Mouse (Mus musculus): ENCODE measurements around the gene Gm49325. TPM values are rescaled to one million over a fixed set of nuclear protein-coding genes. Genes with fewer than 3 reads are reported as not detected.
A peak's percentile ranks its signal among the peaks of the same experiment; 100 is the strongest.
"Not testable (repeated sequence)": the region's sequence is repeated elsewhere in the genome, so short reads cannot be mapped to it uniquely, and the experiment has no call there.

The Gm49325 gene
- polyA plus RNA-seq, 1 experiment from 2014 or later, result 8.0 TPM

DNA sequence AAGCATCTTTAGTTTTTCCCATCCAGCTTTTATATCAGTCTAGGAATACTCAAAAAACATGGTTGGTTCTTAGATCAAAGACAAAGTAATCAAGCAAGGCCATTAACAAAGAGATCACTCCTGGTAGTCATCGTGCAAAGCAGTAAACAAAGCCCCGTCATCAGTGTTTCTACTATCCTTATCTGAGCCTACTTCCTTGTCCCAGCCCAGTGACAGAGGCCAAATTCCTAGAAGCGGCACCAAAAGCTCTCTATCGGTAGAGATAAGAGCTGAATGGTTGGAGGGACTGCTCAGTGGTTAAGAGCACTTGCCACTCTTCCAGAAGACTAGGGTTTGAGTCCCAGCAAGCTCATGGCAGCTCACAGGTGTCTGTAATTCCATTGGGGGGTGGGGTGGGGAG lies 65.5 kb downstream of the Gm49325 start:
- Histone ChIP-seq H3K4me3 (no peak overlapping the region), H3K4me1 (peaks cover 15% of the 10 kb centered on the region), H3K27me3 (replicated peaks; ENCODE audit: low read depth, poor library complexity, severe bottlenecking) (peaks cover 19% of the 10 kb centered on the region), H3K9me3 (no peaks in the 10 kb centered on the region), H3K36me3 (replicated peaks) (no peaks in the 10 kb centered on the region), H3K27ac (replicated peaks) (no peak overlapping the region)
- DNase-seq (ENCODE audit: low spot score), result no peak
- WGBS, result 82% methylated on average over 4 of the region's 4 CpGs

DNA sequence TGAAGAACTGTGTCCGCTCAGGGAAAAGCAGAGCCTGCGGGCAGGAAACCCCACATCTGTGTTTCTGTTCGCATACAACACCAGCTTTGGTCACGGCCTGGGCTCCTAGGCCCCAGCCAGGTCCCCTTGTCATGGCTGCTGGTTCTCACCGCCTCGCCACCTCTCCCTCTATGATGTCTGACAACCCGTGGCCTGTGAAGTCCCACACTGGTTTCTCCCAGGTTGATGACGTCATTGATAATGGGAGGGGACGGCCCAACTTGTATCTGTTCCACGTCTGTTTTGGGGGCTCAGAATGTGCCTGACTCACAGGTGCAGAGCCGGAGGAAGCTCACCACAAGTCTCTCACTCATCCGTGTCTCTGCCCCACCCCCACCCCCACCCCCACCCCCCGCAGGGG lies 67.8 kb downstream of the Gm49325 start:
- WGBS, result 58% methylated on average over 13 of the region's 13 CpGs
- DNase-seq (ENCODE audit: low spot score), result no peak
- Histone ChIP-seq H3K27ac (replicated peaks) (no peak overlapping the region), H3K9me3 (no peaks in the 10 kb centered on the region), H3K36me3 (replicated peaks) (no peaks in the 10 kb centered on the region), H3K4me3 (no peak overlapping the region), H3K4me1 (peaks cover 31% of the 10 kb centered on the region), H3K27me3 (replicated peaks; ENCODE audit: low read depth, poor library complexity, severe bottlenecking) (peaks cover 42% of the 10 kb centered on the region)

DNA sequence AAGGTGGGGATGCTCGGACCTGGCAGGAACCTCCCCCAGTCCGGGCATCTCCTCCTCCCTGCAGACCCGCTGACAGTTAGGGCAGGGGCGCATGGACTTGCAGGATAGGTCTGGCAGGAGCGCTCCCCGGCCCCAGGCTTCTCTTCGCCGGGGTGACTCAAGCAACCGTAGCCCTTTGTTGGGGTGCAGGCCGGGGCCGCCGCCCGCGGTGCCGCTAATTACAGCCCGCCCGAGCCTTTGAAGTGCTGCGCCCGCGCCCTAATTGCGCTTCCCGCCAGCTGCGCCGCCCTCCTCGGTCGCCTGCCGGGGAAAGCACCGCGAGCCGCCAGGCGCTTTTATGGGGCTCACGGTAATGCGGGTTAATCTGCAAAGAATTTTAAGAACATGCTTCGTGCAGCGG lies 71.6 kb downstream of the Gm49325 start:
- Histone ChIP-seq H3K4me1 (peaks cover 33% of the 10 kb centered on the region), H3K27ac (replicated peaks) (peak overlapping the region; percentile 66), H3K4me3 (peak overlapping the region; percentile 58), H3K9me3 (no peaks in the 10 kb centered on the region), H3K27me3 (replicated peaks; ENCODE audit: low read depth, poor library complexity, severe bottlenecking) (peaks cover 61% of the 10 kb centered on the region), H3K36me3 (replicated peaks) (no peaks in the 10 kb centered on the region)
- under 1% methylated on average over 35 of the region's 35 CpGs for WGBS
- peak; percentile 62 for DNase-seq (ENCODE audit: low spot score)

DNA sequence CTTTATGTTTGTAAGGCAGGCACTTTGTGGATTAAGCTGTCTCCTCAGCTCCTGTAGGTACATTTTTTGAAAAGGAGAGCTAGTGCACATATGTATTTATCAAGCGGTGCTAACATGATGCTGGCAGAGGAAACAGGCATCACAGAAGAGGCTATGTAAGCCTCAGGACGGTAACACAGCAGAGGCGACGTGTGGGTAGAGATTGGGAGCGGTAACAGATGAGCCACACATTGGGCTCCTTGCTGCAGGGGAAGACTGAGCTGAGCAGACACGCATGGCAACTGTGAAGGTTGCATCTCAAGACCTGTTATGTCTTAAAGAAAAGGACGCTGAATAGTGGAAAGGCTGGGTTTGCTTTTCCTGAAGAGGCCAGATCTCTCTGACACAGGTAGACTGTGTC lies 77.0 kb downstream of the Gm49325 start:
- H3K27ac ChIP-seq (replicated peaks), result no peak overlapping the region
- no peak for DNase-seq (ENCODE audit: low spot score)
- peaks cover 77% of the 10 kb centered on the region for H3K27me3 ChIP-seq (replicated peaks; ENCODE audit: low read depth, poor library complexity, severe bottlenecking)
- WGBS, result 69% methylated on average over 7 of the region's 7 CpGs
- no peaks in the 10 kb centered on the region for H3K9me3 ChIP-seq
- no peaks in the 10 kb centered on the region for H3K36me3 ChIP-seq (replicated peaks)
- peaks cover 43% of the 10 kb centered on the region for H3K4me1 ChIP-seq
- no peak overlapping the region for H3K4me3 ChIP-seq

DNA sequence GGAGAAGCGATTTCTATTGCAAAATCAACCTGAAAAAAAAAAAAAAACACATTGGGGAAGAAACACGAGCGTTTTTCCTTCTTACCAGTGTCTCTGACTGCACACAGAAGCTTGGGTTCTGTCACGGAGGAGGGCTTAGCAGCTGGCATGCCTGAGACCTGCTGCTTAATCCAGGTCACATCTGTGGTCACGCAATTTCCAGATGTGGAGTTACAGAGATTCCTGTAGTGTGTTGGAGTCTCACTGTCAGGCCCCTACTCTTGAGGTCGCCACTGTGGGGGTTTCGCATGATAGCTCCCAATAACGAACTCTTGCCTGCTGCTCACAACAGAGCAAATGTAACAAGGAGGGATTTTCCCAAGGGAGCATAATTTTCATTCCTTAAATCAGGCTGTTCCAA lies 78.2 kb downstream of the Gm49325 start:
- no peaks in the 10 kb centered on the region for H3K9me3 ChIP-seq
- WGBS, result 26% methylated on average over 8 of the region's 8 CpGs
- no peaks in the 10 kb centered on the region for H3K36me3 ChIP-seq (replicated peaks)
- no peak overlapping the region for H3K27ac ChIP-seq (replicated peaks)
- DNase-seq (ENCODE audit: low spot score), result peak; percentile 57
- peaks cover 77% of the 10 kb centered on the region for H3K27me3 ChIP-seq (replicated peaks; ENCODE audit: low read depth, poor library complexity, severe bottlenecking)
- no peak overlapping the region for H3K4me3 ChIP-seq
- H3K4me1 ChIP-seq, result peaks cover 39% of the 10 kb centered on the region

DNA sequence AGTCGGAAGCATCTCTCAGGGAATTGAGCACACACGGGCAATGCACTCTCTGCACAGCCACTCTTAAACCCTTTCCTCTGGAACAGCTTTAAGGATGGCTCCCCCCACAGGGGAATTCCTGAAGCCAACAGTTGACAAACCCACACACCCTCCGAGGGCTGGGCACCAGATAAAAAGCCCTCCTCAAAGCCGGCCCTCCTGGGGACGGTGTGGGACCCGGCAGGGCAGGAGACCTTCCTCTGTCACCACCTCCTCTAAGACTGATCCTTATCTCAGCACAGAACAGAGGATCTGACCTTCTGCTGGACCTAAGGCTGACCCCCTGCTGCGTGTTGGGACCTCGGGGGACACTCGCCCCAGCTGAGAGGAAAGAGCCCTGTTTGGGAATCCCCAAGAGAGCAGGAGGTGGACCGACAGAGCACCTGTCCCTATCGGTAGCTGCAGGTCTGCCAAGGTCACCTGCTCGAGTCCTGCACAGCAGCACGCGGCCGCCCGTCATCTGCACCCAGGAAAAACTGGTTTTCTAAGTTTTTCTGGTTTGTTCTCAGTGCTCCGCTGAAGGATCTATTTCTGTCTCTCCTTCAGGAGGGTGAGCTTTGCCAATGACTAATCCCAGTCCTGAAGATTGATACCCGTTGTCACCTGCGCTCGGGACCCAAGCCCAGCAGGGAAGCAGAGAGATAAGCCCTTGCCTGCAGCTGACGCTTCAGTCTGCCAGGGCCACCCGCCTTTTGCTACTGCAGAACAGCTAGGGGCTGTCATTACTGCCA lies 80.1 kb downstream of the Gm49325 start, which contains the start of gene Tspear:
Gene Tspear (plus strand): TSS at position 675 of the 770 bp plus-strand sequence.
- Histone ChIP-seq H3K9me3 (no peaks in the 10 kb centered on the region), H3K27me3 (replicated peaks; ENCODE audit: low read depth, poor library complexity, severe bottlenecking) (peaks cover 76% of the 10 kb centered on the region), H3K27ac (replicated peaks) (no peak within 1 kb of the TSS), H3K4me3 (no peak within 1 kb of the TSS), H3K4me1 (peaks cover 53% of the 10 kb centered on the region), H3K36me3 (replicated peaks) (no peaks in the 10 kb centered on the region)
- DNase-seq (ENCODE audit: low spot score), result no peak
- whole genome bisulfite sequencing, result 3% methylated on average over 22 of the region's 22 CpGs

DNA sequence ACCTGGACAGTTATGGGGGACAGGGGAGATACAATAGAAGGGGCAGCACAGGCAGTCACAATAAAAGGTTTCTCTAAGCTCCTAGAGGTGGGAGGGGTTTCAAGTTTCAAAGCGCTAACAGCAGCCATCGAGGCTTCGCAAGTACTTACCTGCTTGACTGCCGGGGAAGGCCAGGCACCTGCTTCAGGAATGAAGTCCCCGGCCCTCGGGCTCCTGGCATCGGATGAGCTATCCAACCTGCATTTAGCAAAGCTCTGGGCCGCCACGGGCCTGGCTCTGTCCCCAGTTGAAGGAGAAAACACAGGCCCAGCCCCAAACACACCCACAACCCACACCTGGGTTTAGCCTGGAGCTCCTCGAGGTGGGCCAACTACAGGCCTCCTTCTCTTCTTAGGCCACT lies 81.0 kb downstream of the Gm49325 start:
- DNase-seq (ENCODE audit: low spot score), result no peak
- WGBS, result 18% methylated on average over 10 of the region's 10 CpGs
- no peaks in the 10 kb centered on the region for H3K36me3 ChIP-seq (replicated peaks)
- no peak overlapping the region for H3K4me3 ChIP-seq
- peaks cover 81% of the 10 kb centered on the region for H3K27me3 ChIP-seq (replicated peaks; ENCODE audit: low read depth, poor library complexity, severe bottlenecking)
- H3K27ac ChIP-seq (replicated peaks), result no peak overlapping the region
- no peaks in the 10 kb centered on the region for H3K9me3 ChIP-seq
- H3K4me1 ChIP-seq, result peaks cover 53% of the 10 kb centered on the region

DNA sequence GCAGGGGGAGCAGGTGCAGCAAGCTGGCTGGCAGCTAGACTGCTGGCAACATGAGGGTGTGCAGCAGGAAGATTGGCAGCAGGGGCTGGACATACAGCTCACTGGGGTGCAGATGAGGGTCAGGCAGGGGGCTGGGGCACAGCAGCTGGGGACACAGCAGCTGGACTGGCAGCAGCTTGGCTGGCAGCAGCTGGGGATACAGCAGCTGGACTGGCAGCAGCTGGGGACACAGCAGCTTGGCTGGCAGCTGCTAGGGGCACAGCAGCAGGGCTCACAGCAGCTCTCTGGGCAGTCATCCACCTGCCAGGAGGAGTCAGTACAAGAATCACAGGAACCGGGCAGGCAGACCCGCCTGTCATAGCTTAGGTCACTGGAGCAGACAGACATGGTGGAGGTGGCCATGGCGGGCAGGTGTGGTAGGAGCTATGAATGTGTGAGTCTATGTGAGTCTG lies 84.4 kb downstream of the Gm49325 start, which contains the start of gene Gm19402:
Gene Gm19402 (minus strand): TSS at position 402 of the 452 bp plus-strand sequence.
- H3K27me3 ChIP-seq (replicated peaks; ENCODE audit: low read depth, poor library complexity, severe bottlenecking), result peaks cover 56% of the 10 kb centered on the region

More for the DNA sequence above, 84.4 kb downstream of the Gm49325 start, which contains the start of gene Gm19402:
- H3K4me1 ChIP-seq, result peaks cover 53% of the 10 kb centered on the region
- WGBS, result 74% methylated on average over 3 of the region's 3 CpGs
- H3K27ac ChIP-seq (replicated peaks); H3K9me3 ChIP-seq; H3K36me3 ChIP-seq (replicated peaks); H3K4me3 ChIP-seq; DNase-seq (ENCODE audit: low spot score): not testable (repeated sequence)

MicroRNAs encoded within 50 kb of the gene (microRNA counts, 519-probe panel; counts per million panel counts)
- microRNA mmu-miR-1930, result 188 counts per million, percentile 57 among the panel's probes with 10 or more counts

Small RNA genes within 50 kb of the gene (microRNA-seq; reads per million reads assigned to microRNA genes)
- 24.1 reads per million, percentile 32 among the genes with 10 or more reads in this experiment for gene Mir1930

Other genes starting within 250 kb of the Gm49325 start
- gene Adarb1, start 187.9 kb upstream of the Gm49325 start, polyA plus RNA-seq (2016; fragmentation: Nextera tagmentation; extraction: Ambion mirVana), result 5.1 and 6.8 TPM in 2 replicates
- 43.9 and 46.9 TPM in 2 replicates for gene Fam207a, start 90.4 kb upstream of the Gm49325 start, polyA plus RNA-seq (2016; fragmentation: Nextera tagmentation; extraction: Ambion mirVana)
- 0.60 and 1.3 TPM in 2 replicates for gene Itgb2, start 75.9 kb upstream of the Gm49325 start, polyA plus RNA-seq (2016; fragmentation: Nextera tagmentation; extraction: Ambion mirVana)
- gene Pttg1ip, start 24.5 kb upstream of the Gm49325 start, polyA plus RNA-seq (2016; fragmentation: Nextera tagmentation; extraction: Ambion mirVana), result 65.6 and 71.0 TPM in 2 replicates
- gene Sumo3, start 100 bp upstream of the Gm49325 start, polyA plus RNA-seq (2016; fragmentation: Nextera tagmentation; extraction: Ambion mirVana), result 419 and 445 TPM in 2 replicates
- gene Ube2g2, start 16.1 kb downstream of the Gm49325 start, polyA plus RNA-seq (2016; fragmentation: Nextera tagmentation; extraction: Ambion mirVana), result 98.9 and 101 TPM in 2 replicates
- 0.97 and 1.2 TPM in 2 replicates for gene Tspear, start 80.4 kb downstream of the Gm49325 start, polyA plus RNA-seq (2016; fragmentation: Nextera tagmentation; extraction: Ambion mirVana)
- not detected in 2 replicates for gene Gm19402, start 84.6 kb downstream of the Gm49325 start, polyA plus RNA-seq (2016; fragmentation: Nextera tagmentation; extraction: Ambion mirVana)
- gene Gm9508, start 91.0 kb downstream of the Gm49325 start, polyA plus RNA-seq (2016; fragmentation: Nextera tagmentation; extraction: Ambion mirVana), result not detected in 2 replicates
- not detected in 2 replicates for gene Gm10272, start 100.4 kb downstream of the Gm49325 start, polyA plus RNA-seq (2016; fragmentation: Nextera tagmentation; extraction: Ambion mirVana)
- not detected in 2 replicates for gene Gm10024, start 105.3 kb downstream of the Gm49325 start, polyA plus RNA-seq (2016; fragmentation: Nextera tagmentation; extraction: Ambion mirVana)
- gene Gm10142, start 109.6 kb downstream of the Gm49325 start, polyA plus RNA-seq (2016; fragmentation: Nextera tagmentation; extraction: Ambion mirVana), result not detected in 2 replicates
- not detected in 2 replicates for gene Krtap12-1, start 114.4 kb downstream of the Gm49325 start, polyA plus RNA-seq (2016; fragmentation: Nextera tagmentation; extraction: Ambion mirVana)
- gene Gm10100, start 120.3 kb downstream of the Gm49325 start, polyA plus RNA-seq (2016; fragmentation: Nextera tagmentation; extraction: Ambion mirVana), result not detected in 2 replicates
- gene Gm18596, start 136.4 kb downstream of the Gm49325 start, polyA plus RNA-seq (2016; fragmentation: Nextera tagmentation; extraction: Ambion mirVana), result not detected in 2 replicates
- gene Gm9736, start 145.2 kb downstream of the Gm49325 start, polyA plus RNA-seq (2016; fragmentation: Nextera tagmentation; extraction: Ambion mirVana), result not detected in 2 replicates
- gene Gm3233, start 153.5 kb downstream of the Gm49325 start, polyA plus RNA-seq (2016; fragmentation: Nextera tagmentation; extraction: Ambion mirVana), result not detected in 2 replicates
- not detected in 2 replicates for gene Gm3238, start 165.1 kb downstream of the Gm49325 start, polyA plus RNA-seq (2016; fragmentation: Nextera tagmentation; extraction: Ambion mirVana)
- gene Gm7138, start 170.7 kb downstream of the Gm49325 start, polyA plus RNA-seq (2016; fragmentation: Nextera tagmentation; extraction: Ambion mirVana), result not detected in 2 replicates
- not detected in 2 replicates for gene Gm3250, start 176.3 kb downstream of the Gm49325 start, polyA plus RNA-seq (2016; fragmentation: Nextera tagmentation; extraction: Ambion mirVana)
- gene Gm7137, start 182.0 kb downstream of the Gm49325 start, polyA plus RNA-seq (2016; fragmentation: Nextera tagmentation; extraction: Ambion mirVana), result not detected in 2 replicates
- gene Gm9639, start 188.9 kb downstream of the Gm49325 start, polyA plus RNA-seq (2016; fragmentation: Nextera tagmentation; extraction: Ambion mirVana), result not detected in 2 replicates
- gene Gm19668, start 192.9 kb downstream of the Gm49325 start, polyA plus RNA-seq (2016; fragmentation: Nextera tagmentation; extraction: Ambion mirVana), result not detected in 2 replicates
- gene Gm9507, start 205.6 kb downstream of the Gm49325 start, polyA plus RNA-seq (2016; fragmentation: Nextera tagmentation; extraction: Ambion mirVana), result not detected in 2 replicates
- not detected in 2 replicates for gene Gm2696, start 208.5 kb downstream of the Gm49325 start, polyA plus RNA-seq (2016; fragmentation: Nextera tagmentation; extraction: Ambion mirVana)
- gene Krtap10-4, start 220.9 kb downstream of the Gm49325 start, polyA plus RNA-seq (2016; fragmentation: Nextera tagmentation; extraction: Ambion mirVana), result not detected in 2 replicates
- not detected in 2 replicates for gene Krtap10-10, start 229.8 kb downstream of the Gm49325 start, polyA plus RNA-seq (2016; fragmentation: Nextera tagmentation; extraction: Ambion mirVana)
- not detected in 2 replicates for gene Gm36176, start 240.6 kb downstream of the Gm49325 start, polyA plus RNA-seq (2016; fragmentation: Nextera tagmentation; extraction: Ambion mirVana)
- not detected in 2 replicates for gene Gm10318, start 246.7 kb downstream of the Gm49325 start, polyA plus RNA-seq (2016; fragmentation: Nextera tagmentation; extraction: Ambion mirVana)